Mouse (Mus musculus): ENCODE results near the gene Kmt5c. TPM values are rescaled to one million over a fixed set of nuclear protein-coding genes. Genes with fewer than 3 reads are reported as not detected.

The Kmt5c gene
- polyA plus RNA-seq, 1 experiment from 2014 or later: 57.1 TPM

DNA sequence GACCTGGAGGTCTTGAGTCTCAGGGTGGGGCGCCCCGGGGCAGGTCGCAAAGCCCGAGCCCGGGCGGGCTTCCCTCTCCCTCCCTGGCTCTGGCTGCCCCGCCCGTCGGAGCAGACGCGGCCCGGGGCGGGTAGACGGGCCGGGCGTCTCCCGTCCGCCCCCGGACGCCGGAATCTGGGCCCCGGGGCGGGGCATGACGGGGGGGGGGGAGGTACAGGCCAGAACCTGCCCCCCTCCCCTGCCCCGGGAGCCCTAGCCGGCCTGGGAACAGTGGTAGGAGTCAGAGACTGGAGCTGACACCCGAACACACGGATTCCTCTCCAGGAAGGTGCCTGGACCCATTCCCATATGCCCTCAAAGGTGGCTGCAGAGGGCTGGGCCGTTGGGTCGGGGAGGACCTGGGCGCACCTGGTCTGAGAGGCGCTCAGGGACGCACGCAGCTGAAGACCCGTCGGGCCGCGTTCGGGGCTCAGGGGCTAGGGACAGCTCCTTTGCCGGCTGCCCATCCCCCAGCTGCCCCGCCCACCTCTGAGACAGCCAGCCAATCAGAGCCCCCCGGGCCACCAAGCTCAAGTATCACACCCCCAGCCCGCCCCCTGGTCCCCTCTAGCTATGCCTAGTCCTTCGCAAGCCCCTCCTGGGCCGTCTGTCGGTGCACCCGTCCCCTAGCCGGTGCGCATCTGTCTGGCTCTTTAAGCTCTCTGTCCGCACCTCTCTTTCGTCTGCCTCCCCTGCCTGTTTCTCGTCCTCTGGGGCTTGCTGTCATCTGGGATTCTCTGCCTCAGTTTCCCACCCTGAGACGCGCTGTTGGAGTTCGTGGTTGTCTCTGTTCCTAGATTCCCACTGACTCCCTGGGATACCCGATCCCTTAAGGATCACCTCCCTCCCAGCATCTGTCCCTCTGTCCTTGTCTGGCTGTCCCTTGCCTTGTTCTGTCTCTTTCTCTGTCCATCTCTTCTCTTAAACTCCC, 37.2 kb downstream of the Kmt5c start:
- H3K9ac ChIP-seq: peak overlapping the region; percentile 54

DNA sequence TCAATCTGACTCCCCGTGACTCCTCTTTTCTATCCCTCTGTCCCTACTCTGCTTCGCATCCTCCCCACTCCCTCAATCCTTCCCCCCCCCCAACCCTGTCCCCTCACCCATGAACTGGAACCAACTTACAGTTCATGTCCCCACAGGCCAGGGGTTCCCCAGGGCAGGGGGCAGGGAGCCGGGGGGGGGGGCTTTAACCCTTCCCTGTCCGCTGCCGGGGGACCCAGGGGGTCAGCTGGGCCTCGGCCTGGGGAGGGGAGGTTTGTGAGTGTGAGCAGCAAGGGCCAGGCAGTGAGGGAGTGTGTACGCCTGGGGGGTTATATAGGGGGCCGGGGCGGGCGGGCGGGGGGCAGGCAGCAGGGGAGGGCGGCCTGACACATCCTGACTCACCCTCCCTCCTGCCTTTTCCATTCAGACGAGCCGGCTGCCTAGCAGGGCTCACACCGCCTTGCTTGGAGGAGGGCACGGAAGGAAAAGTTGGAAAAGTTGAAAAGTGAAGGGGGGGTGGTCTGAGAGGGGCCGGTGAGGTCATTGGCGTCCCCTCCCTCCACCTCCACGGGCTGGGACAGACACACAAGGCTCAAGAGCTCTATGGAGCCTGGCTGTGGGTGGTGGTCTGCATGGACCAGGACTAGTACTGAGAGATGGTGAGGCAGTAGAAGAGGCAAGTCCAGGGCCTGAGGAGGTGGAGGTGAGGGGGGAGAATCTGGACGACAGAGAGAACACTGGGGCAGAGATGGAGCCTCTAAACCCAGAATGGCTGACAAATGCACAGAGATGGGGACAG, 38.1 kb downstream of the Kmt5c start:
- peaks cover 15% of the 10 kb centered on the region for H3K4me1 ChIP-seq
- H3K27me3 ChIP-seq (replicated peaks): peaks cover 97% of the 10 kb centered on the region
- no peaks in the 10 kb centered on the region for H3K9me3 ChIP-seq
- peak overlapping the region; percentile 54; the same call in 1 of the 2 replicates for H3K9ac ChIP-seq
- WGBS: 6% methylated on average over 19 of the region's 20 CpGs
- no peaks in the 10 kb centered on the region for H3K36me3 ChIP-seq
- H3K4me2 ChIP-seq: peak overlapping the region; percentile 64; the same call in 1 of the 2 replicates
- H3K4me3 ChIP-seq: 0 out of 2 replicates have a peak overlapping the region, but pooled peaks have one; percentile 44
- ATAC-seq (ENCODE audit: extremely low read depth, insufficient number of reproducible peaks, low FRiP score, low TSS enrichment): no peak
- no peak overlapping the region for H3K27ac ChIP-seq (replicated peaks)

More for the DNA sequence above, 37.2 kb downstream of the Kmt5c start:
- Histone ChIP-seq H3K4me2 (peak overlapping the region; percentile 64), H3K4me3 (peak overlapping the region; percentile 44), H3K4me1 (peaks cover 15% of the 10 kb centered on the region), H3K9me3 (no peaks in the 10 kb centered on the region), H3K36me3 (no peaks in the 10 kb centered on the region), H3K27me3 (replicated peaks) (peaks cover 89% of the 10 kb centered on the region), H3K27ac (replicated peaks) (no peak overlapping the region)
- ATAC-seq (ENCODE audit: extremely low read depth, insufficient number of reproducible peaks, low FRiP score, low TSS enrichment): peak; percentile 43
- 2% methylated on average over 49 of the region's 56 CpGs for WGBS

DNA sequence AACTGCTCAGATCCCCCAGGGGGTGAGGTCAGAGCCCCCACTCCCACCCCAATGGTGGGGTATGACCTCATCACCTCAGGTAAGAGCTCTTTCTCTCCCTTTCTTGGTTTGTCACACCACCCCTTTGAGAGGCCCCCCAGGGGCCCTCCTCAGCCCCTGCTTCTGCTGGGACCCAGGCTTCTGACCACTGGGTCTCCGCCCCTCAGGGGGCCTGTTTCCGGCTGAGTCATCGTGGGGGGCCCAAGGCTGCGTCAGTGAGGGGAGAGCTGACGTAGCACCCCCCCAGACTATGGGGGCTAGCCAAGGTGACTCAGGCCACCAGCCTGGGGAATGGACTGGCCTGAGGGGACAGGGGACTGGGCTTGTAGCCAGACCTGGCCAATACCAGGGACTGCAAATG, 40.0 kb downstream of the Kmt5c start:
- Histone ChIP-seq H3K36me3 (no peaks in the 10 kb centered on the region), H3K27me3 (replicated peaks) (peaks cover 92% of the 10 kb centered on the region), H3K4me2 (no peak overlapping the region), H3K9me3 (no peaks in the 10 kb centered on the region), H3K9ac (no peak overlapping the region), H3K4me1 (peaks cover 15% of the 10 kb centered on the region), H3K27ac (replicated peaks) (no peak overlapping the region), H3K4me3 (no peak overlapping the region)
- 36% methylated on average over 5 of the region's 5 CpGs for WGBS
- no peak for ATAC-seq (ENCODE audit: extremely low read depth, insufficient number of reproducible peaks, low FRiP score, low TSS enrichment)

DNA sequence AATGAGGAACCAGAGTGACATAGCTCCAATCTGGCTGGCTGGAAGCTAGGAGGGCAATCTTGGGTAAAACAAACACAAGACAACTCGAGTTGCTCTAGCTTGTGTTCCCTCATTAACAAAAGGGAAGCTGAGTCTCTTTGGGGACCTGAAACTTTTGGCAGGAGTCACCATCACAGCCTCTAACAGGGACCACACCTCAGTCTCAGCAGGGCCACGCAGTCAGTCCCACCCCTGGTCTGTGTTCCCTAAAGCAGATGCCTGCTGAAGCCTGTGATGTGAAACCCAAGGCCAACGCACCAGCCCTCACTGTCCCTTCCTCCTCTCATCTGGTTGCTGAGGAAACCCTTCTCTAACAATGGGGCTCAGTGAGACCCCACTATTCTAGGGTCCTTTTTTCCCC, 42.2 kb downstream of the Kmt5c start:
- Histone ChIP-seq H3K4me1 (peaks cover 8% of the 10 kb centered on the region), H3K36me3 (no peaks in the 10 kb centered on the region), H3K27ac (replicated peaks) (no peak overlapping the region), H3K9me3 (no peaks in the 10 kb centered on the region), H3K4me2 (no peak overlapping the region), H3K27me3 (replicated peaks) (peaks cover 70% of the 10 kb centered on the region), H3K4me3 (no peak overlapping the region), H3K9ac (no peak overlapping the region)
- ATAC-seq (ENCODE audit: extremely low read depth, insufficient number of reproducible peaks, low FRiP score, low TSS enrichment): no peak
- WGBS: 38% methylated on average over 3 of the region's 3 CpGs

DNA sequence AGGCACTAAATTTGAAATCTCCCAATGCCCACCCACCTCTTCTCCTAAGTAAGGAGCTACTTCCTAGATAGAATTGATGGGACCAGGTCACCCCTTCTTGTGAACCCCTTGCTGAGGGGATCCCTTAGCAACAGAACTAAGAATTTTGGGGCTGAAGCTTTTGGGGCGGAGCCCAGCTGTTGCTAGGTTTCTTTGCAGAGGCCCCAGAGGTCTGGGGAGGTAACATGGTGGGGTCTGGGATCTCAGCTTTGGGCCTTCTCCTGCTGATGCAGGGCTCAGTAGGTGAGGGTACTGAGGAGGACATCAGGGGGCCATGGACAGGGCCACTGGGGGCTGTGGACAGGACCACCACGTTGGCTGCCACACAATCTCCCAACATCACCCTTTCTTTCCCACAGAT, 42.8 kb downstream of the Kmt5c start, which contains the start of the genes Il11 and Tmem190:
Il11 (minus strand) TSS at position 101 of the 400 bp plus-strand sequence.
Tmem190 (plus strand) TSS at position 179 of the 400 bp plus-strand sequence.
- H3K4me2 ChIP-seq: no peak within 1 kb of the TSS
- no peaks in the 10 kb centered on the region for H3K9me3 ChIP-seq
- no peak within 1 kb of the TSS for H3K27ac ChIP-seq (replicated peaks)
- H3K9ac ChIP-seq: no peak within 1 kb of the TSS
- H3K4me1 ChIP-seq: peaks cover 4% of the 10 kb centered on the region; the same call in 1 of the 2 replicates
- H3K36me3 ChIP-seq: no peaks in the 10 kb centered on the region
- no peak for ATAC-seq (ENCODE audit: extremely low read depth, insufficient number of reproducible peaks, low FRiP score, low TSS enrichment)
- peaks cover 70% of the 10 kb centered on the region for H3K27me3 ChIP-seq (replicated peaks)
- WGBS: 73% methylated on average over 2 of the region's 2 CpGs
- no peak within 1 kb of the TSS for H3K4me3 ChIP-seq

- no peak overlapping the region for H3K27ac ChIP-seq (replicated peaks)
- H3K27me3 ChIP-seq (replicated peaks): peaks cover 62% of the 10 kb centered on the region
- no peak overlapping the region for H3K4me2 ChIP-seq
- no peaks in the 10 kb centered on the region for H3K36me3 ChIP-seq
- ATAC-seq (ENCODE audit: extremely low read depth, insufficient number of reproducible peaks, low FRiP score, low TSS enrichment): no peak
- H3K9ac ChIP-seq: no peak overlapping the region
- 54% methylated on average over 14 of the region's 14 CpGs for whole genome bisulfite sequencing
- no peaks in the 10 kb centered on the region for H3K9me3 ChIP-seq
- H3K4me1 ChIP-seq: peaks cover 10% of the 10 kb centered on the region
- H3K4me3 ChIP-seq: no peak overlapping the region
Observed at GRCm38 (mm10) chr7:4783667-4784268, 43.9 kb downstream of the Kmt5c start.

- peak overlapping the region; percentile 86 for H3K9ac ChIP-seq
- peak overlapping the region; percentile 59 for H3K4me3 ChIP-seq
- ATAC-seq (ENCODE audit: extremely low read depth, insufficient number of reproducible peaks, low FRiP score, low TSS enrichment): peak; percentile 32; the same call in 1 of the 2 replicates
- peak overlapping the region; percentile 41 for H3K27ac ChIP-seq (replicated peaks)
- H3K27me3 ChIP-seq (replicated peaks): peaks cover 15% of the 10 kb centered on the region; the same call in 1 of the 2 replicates
- 2% methylated on average over 62 of the region's 64 CpGs for WGBS
- H3K9me3 ChIP-seq: no peaks in the 10 kb centered on the region
- peaks cover 3% of the 10 kb centered on the region for H3K36me3 ChIP-seq
- peak overlapping the region; percentile 97 for H3K4me2 ChIP-seq
- peaks cover 16% of the 10 kb centered on the region for H3K4me1 ChIP-seq
Observed at GRCm38 (mm10) chr7:4788499-4789435, 48.9 kb downstream of the Kmt5c start.

DNA sequence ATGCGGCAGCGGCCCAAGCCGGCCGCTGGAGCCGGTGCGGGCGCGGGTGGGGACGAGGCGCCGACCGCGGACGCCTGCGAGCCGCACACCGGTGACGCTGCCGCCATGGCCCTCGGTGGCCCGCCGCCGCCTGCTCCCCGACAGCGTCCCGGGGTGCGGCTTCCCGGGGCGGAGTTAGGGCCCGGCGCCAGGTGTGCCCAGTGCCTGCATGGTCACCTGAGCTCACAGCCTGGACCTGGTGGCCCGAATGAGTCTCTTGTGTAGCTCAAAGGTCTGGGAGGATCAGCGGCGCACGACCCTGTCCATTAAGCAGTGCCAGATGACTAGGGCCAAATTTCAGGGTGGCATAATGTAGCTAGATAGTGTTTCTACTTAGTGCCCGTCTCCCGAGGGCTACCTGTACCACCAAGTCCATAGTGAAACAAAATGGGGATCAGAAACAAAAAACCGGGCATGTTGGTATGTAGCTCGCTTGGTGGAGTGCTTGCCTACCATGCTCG, 49.6 kb downstream of the Kmt5c start, which contains the start of gene Tmem238:
Tmem238 (minus strand) TSS at position 221 of the 500 bp plus-strand sequence.
- Histone ChIP-seq H3K36me3 (peaks cover 10% of the 10 kb centered on the region), H3K4me3 (peak within 1 kb of the TSS; percentile 59), H3K9ac (peak within 1 kb of the TSS; percentile 86), H3K9me3 (no peaks in the 10 kb centered on the region), H3K27ac (replicated peaks) (peak within 1 kb of the TSS; percentile 41), H3K4me2 (peak within 1 kb of the TSS; percentile 97), H3K27me3 (replicated peaks) (peaks cover 9% of the 10 kb centered on the region; the same call in 1 of the 2 replicates), H3K4me1 (peaks cover 23% of the 10 kb centered on the region)
- ATAC-seq (ENCODE audit: extremely low read depth, insufficient number of reproducible peaks, low FRiP score, low TSS enrichment): no peak
- WGBS: 8% methylated on average over 40 of the region's 40 CpGs

GRCm38 (mm10) chr7:4792278-4793212, 52.6 kb downstream of the Kmt5c start, which contains the start of gene Rpl28:
Rpl28 (plus strand) TSS chr7:4792874.
- Histone ChIP-seq H3K27me3 (replicated peaks) (peaks cover 4% of the 10 kb centered on the region; the same call in 1 of the 2 replicates), H3K4me2 (peak within 1 kb of the TSS; percentile 92), H3K4me1 (peaks cover 30% of the 10 kb centered on the region), H3K9me3 (no peaks in the 10 kb centered on the region), H3K9ac (peak within 1 kb of the TSS; percentile 99), H3K4me3 (peak within 1 kb of the TSS; percentile 94), H3K27ac (replicated peaks) (peak within 1 kb of the TSS; percentile 94), H3K36me3 (peaks cover 41% of the 10 kb centered on the region)
- ATAC-seq (ENCODE audit: extremely low read depth, insufficient number of reproducible peaks, low FRiP score, low TSS enrichment): peak; percentile 77
- 2% methylated on average over 54 of the region's 54 CpGs for WGBS

Data from heart, embryonic 13.5 days (tissue).